Mouse (Mus musculus) inflammation-experienced regulatory T-cells, adult 16 weeks (primary cell): ENCODE data around the gene Bckdha. TPM values are rescaled to one million over a fixed set of nuclear protein-coding genes. Genes with fewer than 3 reads are reported as not detected.

ENCODE experiments used
- polyA plus RNA-seq: library from polyadenylated mRNA; unstranded; fragments of 100-300 nt; shearing (Covaris generic); gene quantifications from one replicate; pipeline ENCODE4 v1.2.1, GENCODE M21; 2017

Bckdha gene
- 58.4 TPM for polyA plus RNA-seq

GRCm38 (mm10) chr7:25658657-25659472, at the start of gene Bckdha, which contains the start of gene Exosc5:
Bckdha (minus strand) TSS chr7:25658981.
Exosc5 (plus strand) TSS chr7:25659164.

DNA sequence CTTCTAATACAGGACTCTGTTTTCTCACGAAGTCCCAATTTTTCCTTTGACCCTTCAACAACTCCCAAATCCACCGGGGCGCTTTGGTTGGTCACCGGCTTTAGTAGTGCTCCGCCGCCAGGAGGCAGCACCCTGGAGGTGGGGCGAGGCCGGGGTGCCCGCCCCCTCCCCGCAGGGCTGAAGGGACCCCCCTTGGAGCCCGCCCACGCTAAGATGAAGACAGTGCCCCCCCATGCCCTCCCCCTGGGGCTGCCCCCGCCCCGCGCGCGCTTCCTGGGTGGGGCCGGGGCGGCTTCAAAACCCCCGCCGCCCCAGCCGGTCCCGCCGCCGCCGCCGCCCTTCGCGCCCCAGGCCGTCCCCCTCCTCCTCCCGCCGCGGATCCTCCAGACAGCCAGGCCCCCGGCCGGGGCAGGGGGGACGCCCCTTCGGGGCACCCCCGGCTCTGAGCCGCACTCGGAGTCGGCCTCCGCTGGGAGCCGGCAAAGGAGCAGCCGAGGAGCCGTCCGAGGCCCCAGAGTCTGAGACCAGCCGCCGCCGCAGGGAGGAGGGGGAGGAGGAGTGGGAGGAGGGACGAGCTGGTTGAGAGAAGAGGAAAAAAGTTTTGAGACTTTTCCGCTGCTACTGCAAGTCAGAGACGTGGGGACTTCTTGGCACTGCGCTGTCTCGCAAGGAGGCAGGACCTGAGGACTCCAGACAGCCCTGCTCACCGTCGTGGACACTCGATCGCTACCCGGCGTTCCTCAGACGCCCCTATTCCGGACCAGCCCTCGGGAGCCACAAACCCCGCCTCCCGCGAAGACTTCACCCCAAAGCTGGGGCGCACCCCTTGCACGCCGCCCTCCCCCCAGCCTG, 28.1 kb upstream of the Bckdha start, which contains the start of gene Tgfb1:
TSS of gene Tgfb1 (plus strand) at position 323 of the 852 bp plus-strand sequence.

GRCm38 (mm10) chr7:25680514-25681258, 21.9 kb upstream of the Bckdha start, which contains the start of gene B9d2:
B9d2 (plus strand) TSS chr7:25680780.

GRCm38 (mm10) chr7:25674719-25675300, 16.0 kb upstream of the Bckdha start, which contains the start of gene Tmem91:
Tmem91 (minus strand) TSS chr7:25675166.

GRCm38 (mm10) chr7:25626509-25627430, 32.0 kb downstream of the Bckdha start, which contains the start of gene B3gnt8:
B3gnt8 (plus strand) TSS chr7:25626654.

GRCm38 (mm10) chr7:25618865-25619721, 39.7 kb downstream of the Bckdha start, which contains the start of gene Dmac2:
Dmac2 (plus strand) TSS chr7:25619414.

GRCm38 (mm10) chr7:25615706-25616011, 43.1 kb downstream of the Bckdha start, which contains the start of gene Erich4:
Erich4 (minus strand) TSS chr7:25615892.

Other genes with a start within 250 kb of the Bckdha start
- 0.52 TPM for gene Cxcl17, start 246.1 kb downstream of the Bckdha start, polyA plus RNA-seq
- 0.60 TPM for gene Ceacam1, start 181.4 kb downstream of the Bckdha start, polyA plus RNA-seq
- not detected for gene Ceacam2, start 119.1 kb downstream of the Bckdha start, polyA plus RNA-seq
- not detected for gene Erich4, start 43.1 kb downstream of the Bckdha start, polyA plus RNA-seq
- gene Dmac2, start 39.6 kb downstream of the Bckdha start, polyA plus RNA-seq = 78.3 TPM
- 0.84 TPM for gene B3gnt8, start 32.3 kb downstream of the Bckdha start, polyA plus RNA-seq
- 124 TPM for gene Exosc5, start 183 bp upstream of the Bckdha start, polyA plus RNA-seq
- 5.8 TPM for gene Tmem91, start 16.2 kb upstream of the Bckdha start, polyA plus RNA-seq
- 57.4 TPM for gene B9d2, start 21.8 kb upstream of the Bckdha start, polyA plus RNA-seq
- gene Tgfb1, start 28.0 kb upstream of the Bckdha start, polyA plus RNA-seq = 74.0 TPM
- gene Ccdc97, start 60.1 kb upstream of the Bckdha start, polyA plus RNA-seq = 78.0 TPM
- gene Hnrnpul1, start 95.8 kb upstream of the Bckdha start, polyA plus RNA-seq = 64.0 TPM
- gene Axl, start 129.7 kb upstream of the Bckdha start, polyA plus RNA-seq = 66.4 TPM
- 5.8 TPM for gene Cyp2s1, start 157.9 kb upstream of the Bckdha start, polyA plus RNA-seq
- gene Cyp2b10, start 238.6 kb upstream of the Bckdha start, polyA plus RNA-seq = not detected